Mouse (Mus musculus) testis, postnatal 14 days (tissue): Measurements from ENCODE around the gene Hoxb3.

Experiments
- DNase-seq: peaks from one replicate; pipeline ENCODE4 v3.0.0; 2021; ENCODE audit warnings: low spot score

The Hoxb3 gene

GRCm38 (mm10) chr11:96352691-96353521 is 29.8 kb downstream of the Hoxb3 start:
- DNase-seq = no peak

GRCm38 (mm10) chr11:96353522-96353841 is 30.4 kb downstream of the Hoxb3 start:
- no peak for DNase-seq

- DNase-seq = no peak
Observed at GRCm38 (mm10) chr11:96353939-96354338, 30.8 kb downstream of the Hoxb3 start.

GRCm38 (mm10) chr11:96354376-96354775 is 31.2 kb downstream of the Hoxb3 start:
- DNase-seq = no peak

- DNase-seq = no peak
Observed at GRCm38 (mm10) chr11:96354801-96355311, 31.7 kb downstream of the Hoxb3 start.

- no peak for DNase-seq
Observed at GRCm38 (mm10) chr11:96363807-96364206, 40.7 kb downstream of the Hoxb3 start.

- DNase-seq = no peak
Observed at GRCm38 (mm10) chr11:96365441-96366091, 42.4 kb downstream of the Hoxb3 start, which contains the start of gene Hoxb1. Gene Hoxb1, plus strand, starts transcription at chr11:96365752.

GRCm38 (mm10) chr11:96366092-96367041 is 43.2 kb downstream of the Hoxb3 start:
- no peak for DNase-seq

- DNase-seq = no peak
Observed at GRCm38 (mm10) chr11:96367141-96367540, 44.0 kb downstream of the Hoxb3 start.

GRCm38 (mm10) chr11:96368686-96369085 is 45.6 kb downstream of the Hoxb3 start:
- DNase-seq = no peak

- DNase-seq = no peak
Observed at GRCm38 (mm10) chr11:96369140-96369539, 46.0 kb downstream of the Hoxb3 start.

GRCm38 (mm10) chr11:96371726-96372125 is 48.6 kb downstream of the Hoxb3 start:
- no peak for DNase-seq

GRCm38 (mm10) chr11:96372519-96372918 is 49.4 kb downstream of the Hoxb3 start:
- DNase-seq = no peak

GRCm38 (mm10) chr11:96374810-96375209 is 51.7 kb downstream of the Hoxb3 start:
- DNase-seq = no peak

- no peak for DNase-seq
Observed at GRCm38 (mm10) chr11:96383381-96383780, 60.3 kb downstream of the Hoxb3 start.

GRCm38 (mm10) chr11:96387635-96388034 is 64.5 kb downstream of the Hoxb3 start:
- no peak for DNase-seq

GRCm38 (mm10) chr11:96396772-96397626 is 73.9 kb downstream of the Hoxb3 start:
- DNase-seq = no peak
